Mouse (Mus musculus) ES-Bruce4 (cell line): ENCODE data around the gene Col12a1. TPM values are rescaled to one million over a fixed set of nuclear protein-coding genes. Genes with fewer than 3 reads are reported as not detected.
"Not testable (repeated sequence)": the region's sequence is repeated elsewhere in the genome, so short reads cannot be mapped to it uniquely, and the experiment has no call there.

Experiments used
- H3K27ac ChIP-seq: 2 replicates; pipeline ENCODE4 v1.5.1; 2012; ENCODE audit warnings: low read length, inconsistent platforms; ENCODE audit not compliant: insufficient read depth
- H3K27me3 ChIP-seq: 2 replicates; pipeline ENCODE4 v1.6.1; 2012; ENCODE audit warnings: mild to moderate bottlenecking, low read length, inconsistent platforms; ENCODE audit not compliant: control insufficient read depth, poor library complexity, insufficient read depth, severe bottlenecking
- H3K36me3 ChIP-seq: 2 replicates; pipeline ENCODE4 v1.6.1; 2012; ENCODE audit warnings: inconsistent platforms, mild to moderate bottlenecking, low read length, moderate library complexity; ENCODE audit not compliant: control insufficient read depth, poor library complexity, insufficient read depth, severe bottlenecking
- H3K4me1 ChIP-seq: one replicate; pipeline ENCODE4 v1.8.1; 2011; ENCODE audit warnings: low read length; ENCODE audit not compliant: control insufficient read depth, insufficient read depth
- H3K4me3 ChIP-seq: 2 replicates; pipeline ENCODE4 v1.5.1; 2011; ENCODE audit warnings: low read depth, mild to moderate bottlenecking, low read length
- H3K9ac ChIP-seq: 2 replicates; pipeline ENCODE4 v1.6.1; 2012; ENCODE audit warnings: low read depth, mild to moderate bottlenecking, inconsistent platforms; ENCODE audit not compliant: poor library complexity, severe bottlenecking
- H3K9me3 ChIP-seq: replicated peaks from 2 replicates; pipeline ENCODE4 v1.6.1; 2012; ENCODE audit warnings: mild to moderate bottlenecking, low read length, inconsistent platforms; ENCODE audit not compliant: control insufficient read depth, poor library complexity, insufficient read depth, severe bottlenecking
- CTCF ChIP-seq: IDR thresholded peaks from one replicate; pipeline ENCODE4 v1.8.1; 2011; ENCODE audit warnings: low read depth, low read length
- EP300 ChIP-seq: IDR thresholded peaks from 2 replicates; pipeline ENCODE4 v1.6.1; 2011; ENCODE audit warnings: low read depth, low read length; ENCODE audit not compliant: insufficient read depth
- POLR2A ChIP-seq: IDR thresholded peaks from one replicate; pipeline ENCODE4 v1.8.1; 2011; ENCODE audit warnings: low read length; ENCODE audit not compliant: insufficient read depth
- polyA plus RNA-seq: library from polyadenylated mRNA; stranded (reverse); fragments of >200 nt; gene quantifications from 2 replicates; pipeline ENCODE4 v1.2.4, GENCODE M21; 2011; ENCODE audit warnings: low read depth; ENCODE audit not compliant: missing spikeins, insufficient read depth, insufficient read length

Gene Col12a1
- polyA plus RNA-seq, 1 experiment, result 3.3 TPM

DNA sequence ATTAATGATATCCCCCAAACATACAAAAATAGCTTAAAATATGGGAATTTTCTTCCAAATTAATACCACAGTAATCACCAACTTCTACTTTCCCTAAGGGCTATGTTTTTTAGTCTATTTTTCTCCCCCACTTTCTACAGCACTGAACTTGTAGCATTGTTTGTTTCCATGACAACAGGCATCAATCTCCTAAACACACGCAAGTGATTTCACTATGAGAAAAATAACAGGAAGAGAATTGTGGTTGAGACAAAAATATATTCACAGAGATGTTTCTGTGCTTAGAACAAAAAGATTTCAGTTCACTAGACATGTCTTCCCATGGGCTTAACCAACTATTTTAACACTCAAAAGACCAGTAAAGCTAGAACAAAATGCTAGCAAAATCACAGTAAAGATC, 32.6 kb downstream of the Col12a1 start:
- Histone ChIP-seq H3K9ac (no peak overlapping the region), H3K27ac (no peak overlapping the region), H3K9me3 (no peaks in the 10 kb centered on the region), H3K36me3 (no peaks in the 10 kb centered on the region), H3K4me1 (no peaks in the 10 kb centered on the region), H3K27me3 (no peaks in the 10 kb centered on the region), H3K4me3 (no peak overlapping the region)
- TF ChIP-seq CTCF (no peak), EP300 (no peak), POLR2A (no peak)

DNA sequence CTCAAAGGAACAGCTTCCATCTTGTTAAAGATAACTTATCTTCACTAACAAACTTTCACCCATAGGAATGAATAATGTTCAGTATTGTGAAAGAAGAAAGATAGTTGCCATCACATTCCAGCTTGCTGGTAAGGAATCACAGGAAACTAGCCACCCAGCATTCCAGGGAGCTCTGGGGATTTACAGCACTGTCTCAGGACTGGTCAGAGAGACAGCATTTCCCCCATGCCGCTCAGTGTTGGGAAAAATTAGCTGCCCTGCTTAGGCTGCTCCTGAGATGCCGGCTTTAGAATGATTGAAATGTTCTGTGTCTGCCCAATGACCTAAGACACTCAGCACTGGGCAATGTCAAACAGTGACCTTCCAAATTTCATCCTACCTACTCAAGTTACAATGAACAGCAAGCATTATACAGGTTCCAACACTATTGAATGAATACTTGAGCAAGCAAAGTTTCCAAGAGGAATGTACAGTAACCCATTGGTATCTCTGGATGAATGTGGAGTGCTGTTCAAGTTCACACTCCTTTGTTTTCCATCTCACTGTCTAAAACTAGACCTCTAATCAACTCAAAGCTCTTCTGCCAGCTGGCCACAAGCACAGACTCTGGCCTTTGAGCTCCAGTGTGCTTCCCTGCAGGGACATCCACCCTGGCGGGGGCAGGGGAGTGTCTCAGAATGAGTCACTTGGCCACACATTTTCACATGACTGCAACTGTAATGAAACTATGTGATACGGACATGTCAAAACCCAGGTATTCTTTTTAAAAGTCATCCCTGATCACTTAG, 38.0 kb downstream of the Col12a1 start:
- Histone ChIP-seq H3K27me3 (no peaks in the 10 kb centered on the region), H3K27ac (no peak overlapping the region), H3K4me3 (no peak overlapping the region), H3K9ac (no peak overlapping the region), H3K4me1 (no peaks in the 10 kb centered on the region), H3K36me3 (no peaks in the 10 kb centered on the region), H3K9me3 (no peaks in the 10 kb centered on the region)
- TF ChIP-seq CTCF (no peak), EP300 (no peak), POLR2A (no peak)

DNA sequence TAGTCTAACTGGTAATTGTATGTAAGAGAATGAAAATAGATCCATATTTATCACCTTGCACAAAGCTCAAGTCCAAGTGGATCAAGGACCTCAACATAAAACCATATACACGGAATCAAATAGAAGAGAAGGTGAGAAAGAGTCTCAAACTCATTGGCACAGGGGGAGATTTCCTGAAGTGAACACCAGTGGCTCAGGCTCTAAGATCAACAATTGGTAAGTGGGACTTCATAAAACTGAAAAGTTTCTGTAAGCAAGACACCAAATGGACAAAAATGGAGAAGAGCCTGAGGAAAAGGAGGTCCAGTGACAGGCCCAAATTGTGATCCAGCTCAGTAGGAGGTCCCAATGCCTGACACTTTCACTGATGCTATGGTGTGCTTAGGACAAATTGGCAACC, 49.8 kb downstream of the Col12a1 start:
- H3K9me3 ChIP-seq, H3K27ac ChIP-seq, H3K4me1 ChIP-seq, H3K4me3 ChIP-seq, H3K9ac ChIP-seq, H3K36me3 ChIP-seq, H3K27me3 ChIP-seq: not testable (repeated sequence)

DNA sequence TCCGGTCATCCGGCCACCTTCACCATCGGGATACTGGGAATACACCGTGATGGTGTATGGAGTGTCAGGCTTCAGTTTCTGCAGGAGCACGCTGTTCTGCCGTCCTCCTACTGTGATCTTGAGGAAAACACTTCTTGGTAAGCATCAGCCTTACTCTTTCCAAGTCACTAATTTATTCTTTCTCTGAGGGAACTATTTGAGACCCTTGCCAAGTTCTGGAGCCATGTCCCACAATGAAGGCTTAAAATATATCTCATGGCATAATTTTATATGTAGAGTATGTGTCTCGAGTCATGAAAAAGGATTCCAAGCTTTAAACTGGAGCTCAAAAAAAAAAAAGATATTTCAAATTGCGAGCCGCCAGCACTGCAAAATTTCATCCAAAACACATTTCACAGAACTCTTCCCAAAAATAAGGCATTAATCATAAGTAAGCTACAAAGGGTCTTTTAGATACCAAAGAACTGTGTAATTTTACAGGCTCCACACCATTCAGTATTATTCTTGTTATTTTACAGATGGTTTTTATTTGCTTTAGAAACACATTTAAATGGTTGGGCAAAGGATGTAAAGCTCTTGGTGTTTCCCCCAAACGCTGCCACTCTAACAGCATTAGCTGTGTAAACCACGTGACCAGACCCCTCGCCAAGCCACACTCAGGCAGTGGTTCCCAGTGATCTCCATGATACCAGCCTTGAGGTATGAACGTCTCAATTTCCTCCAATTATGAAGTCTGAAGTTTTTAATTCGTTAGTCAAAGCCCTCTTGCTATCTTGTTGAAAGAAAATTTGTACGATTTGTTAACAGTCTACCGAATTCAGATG, 65.1 kb downstream of the Col12a1 start:
- Histone ChIP-seq H3K9ac (no peak overlapping the region), H3K4me1 (no peaks in the 10 kb centered on the region), H3K9me3 (no peaks in the 10 kb centered on the region), H3K27me3 (no peaks in the 10 kb centered on the region; the same call in 1 of the 2 replicates), H3K27ac (no peak overlapping the region), H3K36me3 (no peaks in the 10 kb centered on the region), H3K4me3 (no peak overlapping the region)
- no peak for TF ChIP-seq CTCF
- no peak for TF ChIP-seq EP300
- no peak for TF ChIP-seq POLR2A

DNA sequence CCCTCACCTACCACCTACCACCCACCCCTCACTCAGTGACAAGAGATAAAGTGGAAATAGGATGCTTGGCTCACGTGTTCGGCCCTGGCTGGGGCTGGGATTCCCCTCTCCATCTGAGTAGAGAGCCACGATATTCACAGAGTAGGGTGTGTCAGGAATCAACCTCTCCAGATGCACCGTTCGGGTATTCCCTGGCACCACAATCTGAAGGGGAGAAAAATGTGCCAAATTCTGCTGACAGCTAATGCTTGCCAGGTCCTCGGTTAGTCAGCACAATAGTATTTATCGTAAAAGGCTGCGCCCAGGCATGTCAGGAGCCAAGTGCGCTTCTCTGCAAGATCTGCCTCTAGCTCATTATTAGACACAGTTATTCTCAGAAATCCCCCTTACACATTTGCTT, 70.0 kb downstream of the Col12a1 start:
- Histone ChIP-seq H3K9me3 (no peaks in the 10 kb centered on the region), H3K27ac (no peak overlapping the region), H3K27me3 (no peaks in the 10 kb centered on the region), H3K4me3 (no peak overlapping the region), H3K4me1 (no peaks in the 10 kb centered on the region), H3K9ac (no peak overlapping the region), H3K36me3 (no peaks in the 10 kb centered on the region)
- TF ChIP-seq EP300, result no peak
- no peak for TF ChIP-seq CTCF
- TF ChIP-seq POLR2A, result no peak

DNA sequence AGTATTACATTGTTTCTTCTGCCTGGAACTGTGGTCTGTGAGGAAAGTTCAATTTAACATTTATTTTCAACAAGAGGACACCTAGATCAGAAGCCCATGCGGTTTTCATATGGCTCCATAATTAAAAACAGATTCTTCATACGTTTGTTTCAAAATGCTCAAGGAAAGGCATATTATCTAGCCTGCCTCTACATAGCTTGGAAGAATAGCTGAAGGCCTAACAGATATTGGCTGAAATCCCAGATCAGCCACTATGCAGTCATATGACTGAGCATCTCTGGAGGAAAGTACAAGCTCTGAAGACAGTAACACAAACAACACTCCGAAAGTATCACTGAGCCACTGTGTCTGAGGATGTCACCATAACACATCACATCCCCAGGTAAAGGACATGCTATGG, 72.9 kb downstream of the Col12a1 start:
- Histone ChIP-seq H3K9me3 (no peaks in the 10 kb centered on the region), H3K27ac (no peak overlapping the region), H3K4me3 (no peak overlapping the region), H3K4me1 (no peaks in the 10 kb centered on the region), H3K9ac (no peak overlapping the region), H3K36me3 (no peaks in the 10 kb centered on the region), H3K27me3 (no peaks in the 10 kb centered on the region)
- TF ChIP-seq POLR2A (no peak), CTCF (no peak), EP300 (no peak)
